Mouse (Mus musculus) neural tube, embryonic 13.5 days (tissue): ENCODE measurements around the gene Zfp872. TPM values are rescaled to one million over a fixed set of nuclear protein-coding genes. Genes with fewer than 3 reads are reported as not detected.
"Not testable (repeated sequence)": the region's sequence is repeated elsewhere in the genome, so short reads cannot be mapped to it uniquely, and the experiment has no call there.

ENCODE experiments used
- ATAC-seq: fragments of 200-750 bp; cut with Nextera tagmentation; 2 replicates; pipeline ENCODE4 v1.8.0; 2017; ENCODE audit warnings: low read depth, mild to moderate bottlenecking, moderate TSS enrichment, moderate library complexity
- H3K27ac ChIP-seq: fragments of 300-500 bp; sonication (generic); replicated peaks from 2 replicates; pipeline ENCODE4 v1.5.1; 2015; ENCODE audit warnings: moderate library complexity, mild to moderate bottlenecking, inconsistent platforms
- H3K27me3 ChIP-seq: fragments of 300-500 bp; sonication (generic); 2 replicates; pipeline ENCODE4 v1.6.1; 2015; ENCODE audit warnings: mild to moderate bottlenecking, inconsistent platforms
- H3K36me3 ChIP-seq: fragments of 300-500 bp; sonication (generic); 2 replicates; pipeline ENCODE4 v1.6.1; 2015; ENCODE audit warnings: mild to moderate bottlenecking, inconsistent platforms
- H3K4me1 ChIP-seq: fragments of 300-500 bp; sonication (generic); replicated peaks from 2 replicates; pipeline ENCODE4 v1.6.1; 2015; ENCODE audit warnings: inconsistent platforms
- H3K4me2 ChIP-seq: fragments of 300-500 bp; sonication (generic); 2 replicates; pipeline ENCODE4 v1.6.1; 2015; ENCODE audit warnings: inconsistent platforms, mild to moderate bottlenecking, moderate library complexity
- H3K4me3 ChIP-seq: fragments of 300-500 bp; sonication (generic); 2 replicates; pipeline ENCODE4 v1.5.1; 2015; ENCODE audit warnings: mild to moderate bottlenecking, inconsistent platforms
- H3K9ac ChIP-seq: fragments of 300-500 bp; sonication (generic); 2 replicates; pipeline ENCODE4 v1.6.1; 2015; ENCODE audit warnings: moderate library complexity, mild to moderate bottlenecking, inconsistent platforms
- H3K9me3 ChIP-seq: fragments of 300-500 bp; sonication (generic); 2 replicates; pipeline ENCODE4 v1.6.1; 2016; ENCODE audit warnings: inconsistent platforms
- WGBS: fragments of 180-500 bp; shearing (Covaris S2); methylation state at CpG from one replicate; pipeline ENCODE4 v1.1.7; 2015; 5-methylcytosine and 5-hydroxymethylcytosine counted together
- polyA plus RNA-seq: library from polyadenylated mRNA; unstranded; fragments of >200 nt; fragmentation: Nextera tagmentation; extraction: Ambion mirVana; gene quantifications from 2 replicates; pipeline ENCODE4 v1.2.1, GENCODE M21; 2015

Zfp872 gene
- polyA plus RNA-seq, result 0.12 and 0.31 TPM in 2 replicates

GRCm38 (mm10) chr9:22188025-22188611 lies at the start of gene Zfp872:
Zfp872 (plus strand) TSS chr9:22188090.
- ATAC-seq, result peak; percentile 84
- Histone ChIP-seq H3K27me3 (peaks cover 10% of the 10 kb centered on the region), H3K9me3 (no peaks in the 10 kb centered on the region), H3K4me1 (no peaks in the 10 kb centered on the region; the same call in 1 of the 2 replicates), H3K9ac (peak within 1 kb of the TSS; percentile 64), H3K36me3 (no peaks in the 10 kb centered on the region), H3K27ac (no peak within 1 kb of the TSS), H3K4me3 (peak within 1 kb of the TSS; percentile 42), H3K4me2 (peak within 1 kb of the TSS; percentile 69)
- WGBS, result 12% methylated on average over 43 of the region's 43 CpGs

- WGBS, result 28% methylated on average over 2 of the region's 2 CpGs
- no peak overlapping the region for H3K4me2 ChIP-seq
- H3K27me3 ChIP-seq, result peaks cover 3% of the 10 kb centered on the region; the same call in 1 of the 2 replicates
- H3K27ac ChIP-seq, result no peak overlapping the region
- H3K4me1 ChIP-seq, result peaks cover 10% of the 10 kb centered on the region; the same call in 1 of the 2 replicates
- no peak for ATAC-seq
- H3K9me3 ChIP-seq, result no peaks in the 10 kb centered on the region
- H3K9ac ChIP-seq, result no peak overlapping the region
- no peak overlapping the region for H3K4me3 ChIP-seq
- no peaks in the 10 kb centered on the region for H3K36me3 ChIP-seq
Observed at GRCm38 (mm10) chr9:22138480-22138879, 49.4 kb upstream of the Zfp872 start.

GRCm38 (mm10) chr9:22139746-22140145 lies 48.1 kb upstream of the Zfp872 start:
- H3K4me1 ChIP-seq, result peaks cover 10% of the 10 kb centered on the region; the same call in 1 of the 2 replicates
- peaks cover 3% of the 10 kb centered on the region; the same call in 1 of the 2 replicates for H3K27me3 ChIP-seq
- H3K36me3 ChIP-seq, result no peaks in the 10 kb centered on the region
- no peak overlapping the region for H3K27ac ChIP-seq
- 91% methylated on average over 5 of the region's 5 CpGs for WGBS
- no peak overlapping the region for H3K4me2 ChIP-seq
- H3K9ac ChIP-seq, result no peak overlapping the region
- no peaks in the 10 kb centered on the region for H3K9me3 ChIP-seq
- no peak for ATAC-seq
- H3K4me3 ChIP-seq, result no peak overlapping the region

- Histone ChIP-seq H3K27ac (no peak overlapping the region), H3K36me3 (no peaks in the 10 kb centered on the region), H3K4me2 (no peak overlapping the region), H3K9me3 (no peaks in the 10 kb centered on the region), H3K4me1 (no peaks in the 10 kb centered on the region), H3K9ac (no peak overlapping the region), H3K4me3 (no peak overlapping the region), H3K27me3 (no peaks in the 10 kb centered on the region)
- WGBS, result 55% methylated on average over 17 of the region's 17 CpGs
- ATAC-seq, result peak; percentile 79
Observed at GRCm38 (mm10) chr9:22143108-22144037, 44.5 kb upstream of the Zfp872 start.

GRCm38 (mm10) chr9:22144304-22144965 lies 43.5 kb upstream of the Zfp872 start:
- WGBS, result 88% methylated on average over 8 of the region's 8 CpGs
- no peak overlapping the region for H3K27ac ChIP-seq
- no peaks in the 10 kb centered on the region for H3K4me1 ChIP-seq
- H3K9me3 ChIP-seq, result no peaks in the 10 kb centered on the region
- H3K4me3 ChIP-seq, result no peak overlapping the region
- H3K36me3 ChIP-seq, result no peaks in the 10 kb centered on the region
- no peaks in the 10 kb centered on the region for H3K27me3 ChIP-seq
- H3K4me2 ChIP-seq, result no peak overlapping the region
- H3K9ac ChIP-seq, result no peak overlapping the region
- ATAC-seq, result no peak

GRCm38 (mm10) chr9:22149426-22150248 lies 38.3 kb upstream of the Zfp872 start:
- H3K27me3 ChIP-seq, result no peaks in the 10 kb centered on the region
- H3K4me3 ChIP-seq, result no peak overlapping the region
- no peak for ATAC-seq
- no peaks in the 10 kb centered on the region for H3K9me3 ChIP-seq
- no peak overlapping the region for H3K9ac ChIP-seq
- no peaks in the 10 kb centered on the region for H3K4me1 ChIP-seq
- H3K4me2 ChIP-seq, result no peak overlapping the region
- no peaks in the 10 kb centered on the region for H3K36me3 ChIP-seq
- no peak overlapping the region for H3K27ac ChIP-seq
- 78% methylated on average over 20 of the region's 20 CpGs for WGBS

- not testable (repeated sequence) for H3K27me3 ChIP-seq, H3K36me3 ChIP-seq, H3K9me3 ChIP-seq, H3K4me3 ChIP-seq, H3K9ac ChIP-seq, H3K4me2 ChIP-seq, ATAC-seq, H3K27ac ChIP-seq, H3K4me1 ChIP-seq
- 87% methylated on average over 7 of the region's 7 CpGs for WGBS
Observed at GRCm38 (mm10) chr9:22150249-22150693, 37.6 kb upstream of the Zfp872 start.

GRCm38 (mm10) chr9:22150946-22151345 lies 36.9 kb upstream of the Zfp872 start:
- 75% methylated on average over 2 of the region's 2 CpGs for WGBS
- Histone ChIP-seq H3K4me1 (peaks cover 4% of the 10 kb centered on the region; the same call in 1 of the 2 replicates), H3K9ac (no peak overlapping the region)

GRCm38 (mm10) chr9:22153810-22154209 lies 34.1 kb upstream of the Zfp872 start:
- Histone ChIP-seq H3K4me2 (no peak overlapping the region), H3K9me3 (no peaks in the 10 kb centered on the region), H3K36me3 (no peaks in the 10 kb centered on the region), H3K4me1 (peaks cover 25% of the 10 kb centered on the region), H3K4me3 (no peak overlapping the region), H3K27ac (no peak overlapping the region), H3K27me3 (no peaks in the 10 kb centered on the region), H3K9ac (no peak overlapping the region)
- no peak for ATAC-seq
- WGBS, result 91% methylated on average over 3 of the region's 3 CpGs

More at GRCm38 (mm10) chr9:22150946-22151345, 36.9 kb upstream of the Zfp872 start:
- Histone ChIP-seq H3K4me2 (no peak overlapping the region), H3K27me3 (no peaks in the 10 kb centered on the region), H3K36me3 (no peaks in the 10 kb centered on the region), H3K4me3 (no peak overlapping the region), H3K27ac (no peak overlapping the region), H3K9me3 (no peaks in the 10 kb centered on the region)
- ATAC-seq, result no peak

- Histone ChIP-seq H3K9ac (no peak overlapping the region), H3K27me3 (no peaks in the 10 kb centered on the region), H3K36me3 (no peaks in the 10 kb centered on the region), H3K27ac (no peak overlapping the region), H3K9me3 (no peaks in the 10 kb centered on the region), H3K4me3 (no peak overlapping the region), H3K4me2 (no peak overlapping the region; the same call in 1 of the 2 replicates), H3K4me1 (peaks cover 25% of the 10 kb centered on the region)
- ATAC-seq, result peak; percentile 8; the same call in 1 of the 2 replicates
- WGBS, result 31% methylated on average over 10 of the region's 10 CpGs
Observed at GRCm38 (mm10) chr9:22155614-22156013, 32.3 kb upstream of the Zfp872 start.

- peak within 1 kb of the TSS; percentile 89 for H3K9ac ChIP-seq
- H3K4me2 ChIP-seq, result peak within 1 kb of the TSS; percentile 61
- peak within 1 kb of the TSS; percentile 61 for H3K4me3 ChIP-seq
- peaks cover 25% of the 10 kb centered on the region for H3K4me1 ChIP-seq
- ATAC-seq, result peak; percentile 98
- no peaks in the 10 kb centered on the region for H3K9me3 ChIP-seq
- H3K36me3 ChIP-seq, result no peaks in the 10 kb centered on the region
- H3K27ac ChIP-seq, result peak within 1 kb of the TSS; percentile 88
- H3K27me3 ChIP-seq, result no peaks in the 10 kb centered on the region
- WGBS, result 1% methylated on average over 64 of the region's 65 CpGs
Observed at GRCm38 (mm10) chr9:22156497-22157245, 31.2 kb upstream of the Zfp872 start, which contains the start of gene Pigyl. Pigyl (plus strand) TSS chr9:22156846.
